Mouse (Mus musculus): ENCODE data around the gene Olfr344.

Olfr344 gene

DNA sequence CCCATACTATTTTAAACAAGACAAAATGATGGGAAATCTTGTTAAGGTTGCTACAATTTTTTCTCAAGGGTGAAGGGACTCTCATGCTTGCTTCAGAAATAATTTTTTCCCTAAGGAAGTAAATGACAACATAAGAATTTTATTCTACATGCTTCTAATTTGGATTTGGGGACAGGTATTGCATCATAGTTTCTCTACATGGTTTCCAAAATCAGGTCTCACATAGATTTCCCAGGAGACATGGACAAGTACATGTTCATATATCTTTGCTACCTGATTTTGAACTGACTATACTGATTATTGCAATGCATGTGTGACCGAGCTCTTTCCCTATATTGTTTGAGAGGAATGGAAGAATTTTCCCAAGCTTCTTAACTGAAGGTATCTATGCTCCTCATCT is at the start of gene Olfr344:
Olfr344 (plus strand) TSS at position 301 of the 400 bp plus-strand sequence.
- no peak for DNase-seq

DNA sequence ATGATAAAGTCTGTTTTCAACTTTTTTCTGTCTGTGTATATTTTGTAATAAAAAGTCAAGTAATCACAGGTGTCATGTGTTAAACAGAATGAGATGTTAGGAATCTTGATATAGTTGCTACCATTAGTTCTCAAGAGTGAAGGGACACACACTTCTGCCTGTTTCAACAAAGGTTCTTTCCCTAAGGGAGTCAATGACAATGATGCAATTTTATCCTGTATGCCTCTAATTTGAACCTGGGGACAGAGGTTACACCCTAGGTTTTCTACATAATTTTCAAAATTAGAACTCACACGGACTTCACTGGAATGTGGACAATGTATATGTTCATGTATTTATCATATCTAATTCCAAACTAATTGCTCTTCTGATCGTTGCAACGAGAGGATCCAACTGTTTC is 41.8 kb upstream of the Olfr344 start, which contains the start of gene Olfr342:
Olfr342 (plus strand) TSS at position 301 of the 400 bp plus-strand sequence.
- DNase-seq, result no peak

- no peak for DNase-seq
These were observed 1.3 kb upstream of the Olfr344 start for GRCm38 (mm10) chr2:36565156-36565555.

GRCm38 (mm10) chr2:36567022-36567421 is 560 bp downstream of the Olfr344 start:
- DNase-seq, result no peak

- DNase-seq, result no peak
These were observed 1.4 kb downstream of the Olfr344 start for GRCm38 (mm10) chr2:36567845-36568244.

Data from cerebellum, adult 11 months (tissue).